Mouse (Mus musculus) hindbrain, postnatal 0 days (tissue): ENCODE data around the gene Nags. TPM values are rescaled to one million over a fixed set of nuclear protein-coding genes. Genes with fewer than 3 reads are reported as not detected.

ENCODE experiments used
- ATAC-seq: fragments of 200-750 bp; cut with Nextera tagmentation; 2 replicates; pipeline ENCODE4 v1.8.0; 2017; ENCODE audit warnings: mild to moderate bottlenecking, moderate TSS enrichment, moderate library complexity
- DNase-seq: peaks from one replicate; pipeline ENCODE4 v3.0.0-alpha.2; 2015; ENCODE audit warnings: low spot score
- H3K27ac ChIP-seq: fragments of 300-500 bp; sonication (generic); 2 replicates; pipeline ENCODE4 v1.5.1; 2014; ENCODE audit warnings: mild to moderate bottlenecking
- H3K27me3 ChIP-seq: fragments of 300-500 bp; sonication (generic); 2 replicates; pipeline ENCODE4 v1.6.1; 2014; ENCODE audit warnings: low read length, mixed read lengths; ENCODE audit not compliant: insufficient read depth
- H3K36me3 ChIP-seq: fragments of 300-500 bp; sonication (generic); 2 replicates; pipeline ENCODE4 v1.6.1; 2014; ENCODE audit warnings: low read length, mixed read lengths; ENCODE audit not compliant: insufficient read depth
- H3K4me1 ChIP-seq: fragments of 300-500 bp; sonication (generic); 2 replicates; pipeline ENCODE4 v1.6.1; 2014; ENCODE audit warnings: antibody characterized with exemption, low read length, mixed read lengths; ENCODE audit not compliant: insufficient read depth
- H3K4me2 ChIP-seq: fragments of 300-500 bp; sonication (generic); 2 replicates; pipeline ENCODE4 v1.6.1; 2014; ENCODE audit warnings: low read depth, mild to moderate bottlenecking, low read length, moderate library complexity, mixed read lengths
- H3K4me3 ChIP-seq: fragments of 300-500 bp; sonication (generic); 2 replicates; pipeline ENCODE4 v1.5.1; 2014; ENCODE audit warnings: low read length
- H3K9ac ChIP-seq: fragments of 300-500 bp; sonication (generic); replicated peaks from 2 replicates; pipeline ENCODE4 v1.6.1; 2014; ENCODE audit warnings: mild to moderate bottlenecking, low read length, moderate library complexity, mixed read lengths
- H3K9me3 ChIP-seq: fragments of 300-500 bp; sonication (generic); 2 replicates; pipeline ENCODE4 v1.6.1; 2016; ENCODE audit warnings: low read length, mixed read lengths
- CTCF ChIP-seq: IDR thresholded peaks from 2 replicates; pipeline ENCODE4 v1.5.1; 2016; ENCODE audit warnings: antibody characterized with exemption, control low read depth, low read depth
- WGBS: fragments of 180-500 bp; shearing (Covaris S2); extraction: QIAGEN DNeasy Blood & Tissue Kit; methylation state at CpG from one replicate; pipeline ENCODE4 v1.1.7; 2014; 5-methylcytosine and 5-hydroxymethylcytosine counted together
- polyA plus RNA-seq: library from polyadenylated mRNA; unstranded; fragments of >200 nt; fragmentation: Nextera tagmentation; extraction: Ambion mirVana; gene quantifications from 2 replicates; pipeline ENCODE4 v1.2.1, GENCODE M21; 2015
- total RNA-seq: library from RNA; depleted of rRNA; stranded (reverse); fragments of >200 nt; gene quantifications from 2 replicates; pipeline ENCODE4 v1.2.3, GENCODE M21; 2014; rRNA removed

Nags gene
- not detected in 2 replicates for total RNA-seq
- polyA plus RNA-seq = 0.09 and 0.14 TPM in 2 replicates

DNA sequence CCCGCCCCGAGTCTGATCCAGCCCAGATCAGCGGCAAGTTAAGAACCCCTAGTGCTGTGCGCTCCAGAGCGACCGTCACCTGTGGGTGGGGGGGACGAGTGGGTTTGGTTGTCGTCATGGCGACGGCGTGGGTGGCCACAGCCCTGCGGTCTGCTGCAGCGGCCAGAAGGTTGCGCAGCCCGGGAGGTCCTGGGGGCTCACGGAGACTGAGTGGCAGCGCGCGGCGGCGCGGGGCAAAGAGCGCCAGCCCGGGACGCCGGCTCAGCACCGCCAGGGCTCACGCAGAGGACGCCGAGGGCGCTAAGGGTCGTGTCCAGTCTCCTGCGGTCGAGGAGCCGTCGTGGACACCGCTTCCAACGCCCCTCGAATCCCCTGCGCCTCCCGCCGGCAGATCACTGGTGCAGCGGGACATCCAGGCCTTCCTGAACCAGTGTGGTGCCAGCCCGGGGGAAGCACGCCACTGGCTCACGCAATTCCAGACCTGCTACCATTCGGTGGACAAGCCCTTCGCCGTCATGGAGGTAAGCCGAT, at the start of gene Nags:
TSS of gene Nags (plus strand) at position 43 of the 531 bp plus-strand sequence.
- H3K4me1 ChIP-seq = no peaks in the 10 kb centered on the region
- H3K4me2 ChIP-seq = peak within 1 kb of the TSS; percentile 32
- no peaks in the 10 kb centered on the region for H3K9me3 ChIP-seq
- H3K36me3 ChIP-seq = no peaks in the 10 kb centered on the region
- DNase-seq (no peak), ATAC-seq (0 out of 2 replicates have a peak, but pooled peaks have one; percentile 18)
- peaks cover 51% of the 10 kb centered on the region for H3K27me3 ChIP-seq
- TF ChIP-seq CTCF = no peak
- no peak within 1 kb of the TSS for H3K9ac ChIP-seq
- H3K4me3 ChIP-seq = peak within 1 kb of the TSS; percentile 23
- H3K27ac ChIP-seq = no peak within 1 kb of the TSS
- WGBS = 2% methylated on average over 49 of the region's 50 CpGs

DNA sequence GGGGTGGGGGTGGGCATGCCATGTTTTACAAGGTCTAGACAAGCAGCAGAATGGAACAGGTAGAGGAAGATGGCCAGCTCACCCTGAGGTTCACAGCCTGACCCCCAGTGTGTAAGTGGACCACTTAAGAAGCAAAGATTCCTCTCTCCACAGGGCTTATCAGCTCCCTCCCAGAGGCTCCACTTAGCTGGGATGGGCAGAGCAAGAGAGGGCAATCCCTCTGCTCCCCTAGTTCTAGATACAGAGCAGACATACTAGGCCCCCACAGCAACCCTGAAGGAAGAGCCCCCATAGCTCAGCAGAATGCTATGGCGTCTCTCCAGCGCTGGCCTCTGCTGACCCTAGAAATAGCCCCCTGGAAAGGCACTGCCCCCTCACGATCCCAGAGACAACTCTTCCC, 49.6 kb upstream of the Nags start:
- H3K36me3 ChIP-seq = no peaks in the 10 kb centered on the region
- H3K27ac ChIP-seq = no peak overlapping the region
- ATAC-seq (no peak), DNase-seq (no peak)
- no peaks in the 10 kb centered on the region for H3K9me3 ChIP-seq
- no peak overlapping the region for H3K9ac ChIP-seq
- no peak overlapping the region for H3K4me3 ChIP-seq
- WGBS = 88% methylated on average over 3 of the region's 3 CpGs
- no peak for TF ChIP-seq CTCF
- no peaks in the 10 kb centered on the region for H3K27me3 ChIP-seq
- H3K4me2 ChIP-seq = no peak overlapping the region
- H3K4me1 ChIP-seq = 0 out of 2 replicates have a peak, but pooled peaks cover 5% of the 10 kb centered on the region

DNA sequence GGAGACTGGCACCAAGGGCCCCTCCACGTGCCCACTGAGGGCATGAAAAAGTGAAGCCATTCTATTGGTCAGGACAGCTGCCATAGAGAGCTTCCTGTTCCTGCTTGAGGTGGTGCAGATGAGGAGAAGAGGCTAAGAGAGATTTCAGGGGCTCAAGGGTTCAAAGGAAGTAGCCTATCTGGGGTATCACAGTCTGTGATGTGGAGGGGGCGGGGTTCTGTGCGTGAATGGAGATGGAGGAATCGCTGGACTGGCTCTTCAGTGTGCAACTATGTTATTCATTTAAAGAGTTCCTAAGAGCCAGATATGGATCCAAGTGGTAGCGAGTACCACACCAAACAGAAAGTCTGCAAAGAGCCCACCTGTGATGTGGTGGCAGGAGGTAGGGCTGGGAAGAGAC, 48.9 kb upstream of the Nags start:
- Histone ChIP-seq H3K27me3 (no peaks in the 10 kb centered on the region), H3K9me3 (no peaks in the 10 kb centered on the region), H3K36me3 (no peaks in the 10 kb centered on the region), H3K4me2 (peak overlapping the region; percentile 56), H3K4me3 (peak overlapping the region; percentile 26; the same call in 1 of the 2 replicates), H3K9ac (no peak overlapping the region), H3K27ac (no peak overlapping the region), H3K4me1 (0 out of 2 replicates have a peak, but pooled peaks cover 5% of the 10 kb centered on the region)
- no peak for TF ChIP-seq CTCF
- no peak for DNase-seq
- ATAC-seq = 0 out of 2 replicates have a peak, but pooled peaks have one; percentile 4
- 72% methylated on average over 5 of the region's 5 CpGs for WGBS

DNA sequence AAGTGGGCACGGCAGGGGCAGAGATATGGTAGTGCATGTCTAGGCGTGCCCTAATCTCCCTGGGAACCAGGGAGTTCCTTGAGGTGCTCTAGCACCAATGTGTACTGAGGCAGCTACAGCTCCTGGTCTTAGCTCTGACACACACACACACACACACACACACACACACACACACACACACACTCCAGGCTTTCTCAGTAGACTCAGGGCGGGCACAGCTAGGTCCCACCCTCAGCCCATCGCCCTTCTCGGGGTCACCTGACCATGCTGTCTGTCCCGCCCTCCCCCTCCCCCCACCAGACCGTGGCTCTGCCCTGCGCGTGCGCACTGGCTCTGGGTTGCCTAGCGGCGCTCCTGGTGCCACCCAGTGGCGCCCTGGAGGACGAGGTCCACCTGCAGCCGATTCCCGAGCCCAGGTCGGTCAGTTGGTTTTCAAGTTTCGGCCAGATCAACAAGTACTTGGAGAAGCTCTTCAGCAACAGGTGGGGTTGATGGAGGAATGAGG, 48.4 kb upstream of the Nags start:
- H3K27me3 ChIP-seq = no peaks in the 10 kb centered on the region
- peak overlapping the region; percentile 26 for H3K4me3 ChIP-seq
- ATAC-seq (peak; percentile 92), DNase-seq (peak; percentile 93)
- no peaks in the 10 kb centered on the region for H3K9me3 ChIP-seq
- peak; percentile 78 for TF ChIP-seq CTCF
- peak overlapping the region; percentile 56 for H3K4me2 ChIP-seq
- H3K4me1 ChIP-seq = 0 out of 2 replicates have a peak, but pooled peaks cover 5% of the 10 kb centered on the region
- H3K27ac ChIP-seq = no peak overlapping the region
- peak overlapping the region; percentile 31; the same call in 1 of the 2 replicates for H3K9ac ChIP-seq
- H3K36me3 ChIP-seq = no peaks in the 10 kb centered on the region
- 5% methylated on average over 18 of the region's 18 CpGs for WGBS

DNA sequence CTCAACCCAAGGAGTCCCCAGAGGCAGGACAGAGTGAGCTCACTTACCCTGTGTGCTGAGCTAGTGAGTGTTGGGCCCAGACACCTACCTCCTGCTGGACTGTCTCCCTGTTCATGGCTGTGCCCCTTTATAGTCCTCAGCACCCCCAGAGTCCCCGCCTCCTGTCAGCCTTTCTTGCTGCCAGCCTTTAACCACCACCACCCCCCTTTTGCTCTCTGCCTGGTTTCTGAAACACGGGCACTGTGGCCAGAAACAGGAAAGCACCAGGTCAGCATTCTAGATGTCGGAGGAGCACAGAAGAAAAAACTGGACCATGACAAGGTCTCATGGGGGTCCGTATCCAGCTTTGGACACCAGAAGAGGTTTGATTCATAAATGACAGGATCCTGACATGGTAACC, 44.1 kb upstream of the Nags start, which contains the start of gene Ppy:
TSS of gene Ppy (minus strand) at position 101 of the 400 bp plus-strand sequence.
- Histone ChIP-seq H3K27me3 (peaks cover 21% of the 10 kb centered on the region), H3K9ac (no peak within 1 kb of the TSS), H3K27ac (no peak within 1 kb of the TSS), H3K4me2 (no peak within 1 kb of the TSS), H3K4me1 (0 out of 2 replicates have a peak, but pooled peaks cover 5% of the 10 kb centered on the region), H3K36me3 (no peaks in the 10 kb centered on the region), H3K4me3 (no peak within 1 kb of the TSS), H3K9me3 (no peaks in the 10 kb centered on the region)
- 83% methylated on average over 4 of the region's 4 CpGs for WGBS
- DNase-seq (no peak), ATAC-seq (no peak)
- no peak for TF ChIP-seq CTCF

DNA sequence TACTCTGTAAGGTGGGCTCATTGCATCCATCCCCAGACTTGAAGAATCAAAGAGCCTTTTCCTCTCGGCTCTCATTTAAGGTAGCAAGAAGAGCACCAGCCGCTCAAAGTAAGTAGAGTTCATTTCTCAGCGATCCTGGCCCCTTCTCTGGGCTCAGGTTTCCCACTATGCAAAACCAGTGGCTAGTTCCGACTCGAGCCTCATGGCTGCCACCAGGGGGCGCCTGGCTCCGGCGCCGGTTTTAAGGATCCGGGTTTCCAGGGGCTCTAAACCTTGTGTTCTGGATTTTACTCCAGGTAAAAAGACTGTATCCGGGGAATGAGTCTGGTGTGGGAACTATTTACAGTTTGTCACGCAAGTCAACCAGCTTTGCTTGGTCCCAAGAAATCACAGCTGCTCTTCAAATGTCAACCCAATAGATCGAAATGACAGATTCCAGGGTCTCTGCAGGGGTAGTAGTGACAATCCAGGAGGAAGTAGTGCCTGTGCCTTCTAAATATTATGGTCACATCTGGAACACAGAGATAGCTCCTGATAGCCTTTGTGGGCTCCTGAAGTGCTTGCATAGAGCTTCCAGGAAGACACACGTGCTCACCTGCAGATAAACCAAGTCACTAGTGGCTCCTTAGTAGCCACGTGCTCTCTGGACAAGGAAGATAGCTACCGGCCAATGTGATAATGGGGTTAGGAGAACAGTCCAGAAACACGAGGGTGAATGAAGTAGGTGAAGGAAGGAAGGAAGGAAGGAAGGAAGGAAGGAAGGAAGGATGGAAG, 42.6 kb upstream of the Nags start:
- no peak for ATAC-seq
- H3K9me3 ChIP-seq = no peaks in the 10 kb centered on the region
- peak; percentile 85 for DNase-seq
- no peak overlapping the region for H3K4me3 ChIP-seq
- H3K4me2 ChIP-seq = no peak overlapping the region
- no peak overlapping the region for H3K9ac ChIP-seq
- no peaks in the 10 kb centered on the region for H3K36me3 ChIP-seq
- peak; percentile 83 for TF ChIP-seq CTCF
- WGBS = 20% methylated on average over 17 of the region's 17 CpGs
- peaks cover 35% of the 10 kb centered on the region for H3K27me3 ChIP-seq
- no peaks in the 10 kb centered on the region for H3K4me1 ChIP-seq
- H3K27ac ChIP-seq = no peak overlapping the region
